In the genomic region with DNA sequence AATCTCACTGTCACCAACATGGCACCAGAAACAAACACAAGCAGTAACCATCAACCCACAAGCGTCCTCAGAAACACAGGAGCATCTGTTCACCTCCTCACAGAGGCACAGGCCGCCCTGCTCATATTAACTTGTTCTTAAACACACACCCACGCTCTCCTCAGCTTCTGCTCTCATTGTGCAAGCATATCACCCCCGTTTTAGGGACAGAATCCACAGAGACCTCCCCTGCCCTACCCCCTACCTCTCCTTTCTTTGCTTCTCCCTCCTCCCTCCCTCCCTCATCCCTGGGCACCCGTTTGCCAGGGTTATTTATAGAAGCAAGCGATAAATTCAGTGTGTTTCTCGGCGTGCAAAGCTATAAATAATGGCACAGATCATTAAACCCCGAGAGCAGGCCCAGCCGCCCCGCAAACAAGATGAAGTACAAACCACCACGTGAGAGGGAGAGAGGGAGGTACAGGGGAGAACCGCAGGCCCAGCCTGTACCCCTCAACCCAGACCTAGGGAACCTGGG, we compare ENCODE assay signal across 8 mouse cellular contexts. TPM values are rescaled to one million over a fixed set of nuclear protein-coding genes. Genes with fewer than 3 reads are reported as not detected.
A peak's percentile ranks its signal among the peaks of the same experiment; 100 is the strongest.
DNase-seq lines count a peak whose midpoint lies in the region; ATAC-seq and TF ChIP-seq lines count a peak whose summit lies in the region.

No protein-coding gene starts in this region.

- TF ChIP-seq CTCF in layer of hippocampus, adult 2 months (conservative IDR thresholded peaks at IDR 0.05), result no peak

- peak overlapping the region; percentile 90 for H3K27ac ChIP-seq in forebrain, embryonic 13.5 days
- H3K27ac ChIP-seq in forebrain, embryonic 10.5 days, result no peak overlapping the region
- H3K27ac ChIP-seq in heart, embryonic 11.5 days (ENCODE audit: low read depth, low read length), result no peak overlapping the region
- H3K27ac ChIP-seq in layer of hippocampus, adult 2 months, result peak overlapping the region; percentile 49; the same call in 1 of the 2 replicates
- H3K27ac ChIP-seq in neural tube, embryonic 13.5 days (replicated peaks), result peak overlapping the region; percentile 97

- H3K4me1 ChIP-seq in forebrain, embryonic 13.5 days, result peaks cover 27% of the 10 kb centered on the region
- peaks cover 22% of the 10 kb centered on the region for H3K4me1 ChIP-seq in forebrain, embryonic 10.5 days
- peaks cover 7% of the 10 kb centered on the region; the same call in 1 of the 2 replicates for H3K4me1 ChIP-seq in heart, embryonic 11.5 days (ENCODE audit: control insufficient read depth, insufficient read depth, low read length)
- H3K4me1 ChIP-seq in neural tube, embryonic 13.5 days (replicated peaks), result peaks cover 55% of the 10 kb centered on the region

- H3K9me3 ChIP-seq in forebrain, embryonic 13.5 days (replicated peaks), result peaks cover 2% of the 10 kb centered on the region; the same call in 1 of the 2 replicates
- H3K9me3 ChIP-seq in forebrain, embryonic 10.5 days, result no peaks in the 10 kb centered on the region
- H3K9me3 ChIP-seq in heart, embryonic 11.5 days (replicated peaks; ENCODE audit: control insufficient read depth, low read length), result no peaks in the 10 kb centered on the region
- H3K9me3 ChIP-seq in neural tube, embryonic 13.5 days, result no peaks in the 10 kb centered on the region; the same call in 1 of the 2 replicates

- H3K4me3 ChIP-seq in forebrain, embryonic 13.5 days, result no peak overlapping the region
- no peak overlapping the region for H3K4me3 ChIP-seq in forebrain, embryonic 10.5 days
- no peak overlapping the region for H3K4me3 ChIP-seq in heart, embryonic 11.5 days (ENCODE audit: low read depth, low read length)
- no peak overlapping the region for H3K4me3 ChIP-seq in layer of hippocampus, adult 2 months
- 0 out of 2 replicates have a peak overlapping the region, but pooled peaks have one; percentile 0 for H3K4me3 ChIP-seq in neural tube, embryonic 13.5 days

- H3K36me3 ChIP-seq in forebrain, embryonic 13.5 days (ENCODE audit: poor library complexity, severe bottlenecking), result no peaks in the 10 kb centered on the region
- no peaks in the 10 kb centered on the region for H3K36me3 ChIP-seq in forebrain, embryonic 10.5 days (replicated peaks)
- H3K36me3 ChIP-seq in heart, embryonic 11.5 days (ENCODE audit: control insufficient read depth, insufficient read depth, low read length), result no peaks in the 10 kb centered on the region
- no peaks in the 10 kb centered on the region for H3K36me3 ChIP-seq in neural tube, embryonic 13.5 days

- WGBS in forebrain, embryonic 13.5 days, result 26% methylated on average over 13 of the region's 13 CpGs
- 54% methylated on average over 13 of the region's 13 CpGs for WGBS in forebrain, embryonic 10.5 days
- 26% methylated on average over 13 of the region's 13 CpGs for WGBS in heart, embryonic 11.5 days (ENCODE audit: insufficient replicate concordance)
- WGBS in neural tube, embryonic 13.5 days, result 6% methylated on average over 13 of the region's 13 CpGs

- H3K27me3 ChIP-seq in forebrain, embryonic 13.5 days, result peaks cover 66% of the 10 kb centered on the region
- peaks cover 98% of the 10 kb centered on the region for H3K27me3 ChIP-seq in forebrain, embryonic 10.5 days (ENCODE audit: poor library complexity, severe bottlenecking)
- H3K27me3 ChIP-seq in heart, embryonic 11.5 days (ENCODE audit: control insufficient read depth, insufficient read depth, low read length), result peaks cover 79% of the 10 kb centered on the region
- H3K27me3 ChIP-seq in neural tube, embryonic 13.5 days, result no peaks in the 10 kb centered on the region

- peak overlapping the region; percentile 16; the same call in 1 of the 2 replicates for H3K4me2 ChIP-seq in forebrain, embryonic 13.5 days
- peak overlapping the region; percentile 43 for H3K4me2 ChIP-seq in heart, embryonic 11.5 days
- H3K4me2 ChIP-seq in neural tube, embryonic 13.5 days, result peak overlapping the region; percentile 30

- ATAC-seq in forebrain, embryonic 13.5 days, result 0 out of 2 replicates have a peak, but pooled peaks have one; percentile 28
- ATAC-seq in heart, embryonic 11.5 days (replicated peaks; ENCODE audit: insufficient number of reproducible peaks, low FRiP score, low TSS enrichment), result no peak
- peak; percentile 64 for ATAC-seq in neural tube, embryonic 13.5 days (ENCODE audit: low read depth)

- peak overlapping the region; percentile 40; the same call in 1 of the 2 replicates for H3K9ac ChIP-seq in forebrain, embryonic 13.5 days
- H3K9ac ChIP-seq in heart, embryonic 11.5 days (ENCODE audit: low read depth, low read length), result 0 out of 2 replicates have a peak overlapping the region, but pooled peaks have one; percentile 8
- H3K9ac ChIP-seq in neural tube, embryonic 13.5 days, result peak overlapping the region; percentile 43

- no peak for DNase-seq in forebrain, embryonic 10.5 days (ENCODE audit: extremely low spot score, low spot score)
- DNase-seq in layer of hippocampus, adult 2 months (ENCODE audit: low spot score in 2 of 2), result peak; percentile 62 to 66
- DNase-seq in adrenal gland, adult 8-10 months, result no peak
- no peak for DNase-seq in adrenal gland, adult (ENCODE audit: inconsistent age in 2 of 2, low spot score in 1 of 2)
- no peak for DNase-seq in ovary, adult 18-20 months (ENCODE audit: low spot score)

RNA-seq across cellular contexts. Expression of gene Smug1, which starts 31.4 kb away (rescaled TPM):
- 24.4 and 27.3 TPM in 2 replicates for polyA plus RNA-seq in forebrain, embryonic 13.5 days (2015; fragmentation: Nextera tagmentation; extraction: Ambion mirVana)
- 21.7 and 21.8 TPM in 2 replicates for polyA plus RNA-seq in forebrain, embryonic 10.5 days (2016; fragmentation: Nextera tagmentation; extraction: Ambion mirVana)
- polyA plus RNA-seq in heart, embryonic 11.5 days (2014; fragmentation: Nextera tagmentation; extraction: Ambion mirVana), result 14.7 and 17.7 TPM in 2 replicates
- 10 to 100 TPM; 17.9 to 18.2 TPM for total RNA-seq in layer of hippocampus, adult 2 months (2021)
- polyA plus RNA-seq in neural tube, embryonic 13.5 days (2015; fragmentation: Nextera tagmentation; extraction: Ambion mirVana), result 36.1 and 41.0 TPM in 2 replicates
- total RNA-seq in adrenal gland, adult 8-10 months (2022), result 10 to 100 TPM; 14.3 to 22.9 (median 15.7) TPM

Comparison
In these comparisons a context has a peak if more than half of its experiments do, and no peak if none do; other contexts are left out.
1. H3K27ac ChIP-seq: peak in forebrain, embryonic 13.5 days (single experiment), layer of hippocampus, adult 2 months (single experiment) and neural tube, embryonic 13.5 days (single experiment); none in forebrain, embryonic 10.5 days (single experiment) and heart, embryonic 11.5 days (single experiment).
2. DNase-seq: peak in layer of hippocampus, adult 2 months (2 of 2); none in forebrain, embryonic 10.5 days (single experiment), adrenal gland, adult 8-10 months (single experiment), adrenal gland, adult (0 of 2) and ovary, adult 18-20 months (single experiment).
3. Peak in every context shown above with its lines, with median percentiles within 50 percentile points of each other: H3K4me2 ChIP-seq and H3K9ac ChIP-seq.